Mouse (Mus musculus) midbrain, embryonic 14.5 days (tissue): ENCODE measurements around the gene Gm614. TPM values are rescaled to one million over a fixed set of nuclear protein-coding genes. Genes with fewer than 3 reads are reported as not detected.

Source experiments
- ATAC-seq: fragments of 200-750 bp; cut with Nextera tagmentation; 2 replicates; pipeline ENCODE4 v1.8.0; 2017; ENCODE audit warnings: moderate number of reproducible peaks, moderate library complexity; ENCODE audit not compliant: low FRiP score, low TSS enrichment
- DNase-seq: peaks from one replicate; pipeline ENCODE4 v3.0.0-alpha.2; 2015
- H3K27ac ChIP-seq: fragments of 300-500 bp; sonication (generic); replicated peaks from 2 replicates; pipeline ENCODE4 v1.5.1; 2014; ENCODE audit warnings: mild to moderate bottlenecking, low read depth, low read length, moderate library complexity
- H3K27me3 ChIP-seq: fragments of 300-500 bp; sonication (generic); 2 replicates; pipeline ENCODE4 v1.6.1; 2014; ENCODE audit warnings: low read length, control low read depth, mixed read lengths; ENCODE audit not compliant: control insufficient read depth, insufficient read depth
- H3K36me3 ChIP-seq: fragments of 300-500 bp; sonication (generic); 2 replicates; pipeline ENCODE4 v1.6.1; 2014; ENCODE audit warnings: low read length, control low read depth; ENCODE audit not compliant: control insufficient read depth, insufficient read depth
- H3K4me1 ChIP-seq: fragments of 300-500 bp; sonication (generic); 2 replicates; pipeline ENCODE4 v1.6.1; 2014; ENCODE audit warnings: mild to moderate bottlenecking, antibody characterized with exemption, low read length, control low read depth; ENCODE audit not compliant: control insufficient read depth, insufficient read depth
- H3K4me2 ChIP-seq: fragments of 300-500 bp; sonication (generic); 2 replicates; pipeline ENCODE4 v1.6.1; 2014; ENCODE audit warnings: mild to moderate bottlenecking, low read length, moderate library complexity
- H3K4me3 ChIP-seq: fragments of 300-500 bp; sonication (generic); replicated peaks from 2 replicates; pipeline ENCODE4 v1.5.1; 2014; ENCODE audit warnings: low read depth, low read length
- H3K9ac ChIP-seq: fragments of 300-500 bp; sonication (generic); replicated peaks from 2 replicates; pipeline ENCODE4 v1.6.1; 2014; ENCODE audit warnings: mild to moderate bottlenecking, low read length, moderate library complexity
- H3K9me3 ChIP-seq: fragments of 300-500 bp; sonication (generic); 2 replicates; pipeline ENCODE4 v1.6.1; 2016; ENCODE audit warnings: low read length, control low read depth, mixed read lengths; ENCODE audit not compliant: control insufficient read depth
- WGBS: fragments of 180-500 bp; shearing (Covaris S2); extraction: QIAGEN DNeasy Blood & Tissue Kit; methylation state at CpG from one replicate; pipeline ENCODE4 v1.1.7; 2014; 5-methylcytosine and 5-hydroxymethylcytosine counted together
- polyA plus RNA-seq: library from polyadenylated mRNA; unstranded; fragments of >200 nt; fragmentation: Nextera tagmentation; extraction: Ambion mirVana; gene quantifications from 2 replicates; pipeline ENCODE4 v1.2.1, GENCODE M21; 2014

Gene Gm614
- polyA plus RNA-seq, 1 experiment from 2014 or later = not detected

GRCm38 (mm10) chrX:101222796-101223162 is 41.0 kb downstream of the Gm614 start:
- peaks cover 7% of the 10 kb centered on the region; the same call in 1 of the 2 replicates for H3K4me1 ChIP-seq
- H3K36me3 ChIP-seq = no peaks in the 10 kb centered on the region
- H3K9me3 ChIP-seq = no peaks in the 10 kb centered on the region
- 27% methylated on average over 7 of the region's 7 CpGs for WGBS
- no peaks in the 10 kb centered on the region for H3K27me3 ChIP-seq
- H3K9ac ChIP-seq = no peak overlapping the region
- peak overlapping the region; percentile 55 for H3K4me3 ChIP-seq
- ATAC-seq (no peak; the same call in 1 of the 2 replicates), DNase-seq (no peak)
- peak overlapping the region; percentile 61 for H3K27ac ChIP-seq
- peak overlapping the region; percentile 54 for H3K4me2 ChIP-seq

GRCm38 (mm10) chrX:101221834-101222795 is 41.7 kb downstream of the Gm614 start, which contains the start of gene Snx12:
Gene Snx12 (minus strand): TSS chrX:101222563.
- Histone ChIP-seq H3K27ac (peak within 1 kb of the TSS; percentile 78), H3K27me3 (no peaks in the 10 kb centered on the region), H3K4me2 (peak within 1 kb of the TSS; percentile 57), H3K4me1 (peaks cover 7% of the 10 kb centered on the region; the same call in 1 of the 2 replicates), H3K36me3 (no peaks in the 10 kb centered on the region), H3K4me3 (peak within 1 kb of the TSS; percentile 55), H3K9me3 (no peaks in the 10 kb centered on the region), H3K9ac (peak within 1 kb of the TSS; percentile 48; the same call in 1 of the 2 replicates)
- peak; percentile 99 for ATAC-seq
- 19% methylated on average over 55 of the region's 55 CpGs for WGBS
- DNase-seq = peak; percentile 93

Other genes starting within 250 kb of the Gm614 start
- gene Tex11, start 204.3 kb downstream of the Gm614 start, polyA plus RNA-seq = 0.08 TPM in 1 of 2 replicates, not detected in the other
- gene Slc7a3, start 178.0 kb downstream of the Gm614 start, polyA plus RNA-seq = 2.5 and 4.5 TPM in 2 replicates
- 41.8 and 54.5 TPM in 2 replicates for gene Snx12, start 41.4 kb downstream of the Gm614 start, polyA plus RNA-seq
- gene Foxo4, start 9.5 kb downstream of the Gm614 start, polyA plus RNA-seq = 0.79 and 0.93 TPM in 2 replicates
- 4.2 and 7.9 TPM in 2 replicates for gene Il2rg, start 4.3 kb upstream of the Gm614 start, polyA plus RNA-seq
- not detected in 2 replicates for gene Gm20489, start 5.0 kb upstream of the Gm614 start, polyA plus RNA-seq
- 30.6 and 33.0 TPM in 2 replicates for gene Med12, start 10.0 kb upstream of the Gm614 start, polyA plus RNA-seq
- 98.6 and 99.2 TPM in 2 replicates for gene Nlgn3, start 35.2 kb upstream of the Gm614 start, polyA plus RNA-seq
- gene Gjb1, start 112.4 kb upstream of the Gm614 start, polyA plus RNA-seq = 0.57 and 0.85 TPM in 2 replicates
- 67.9 and 75.2 TPM in 2 replicates for gene Zmym3, start 156.9 kb upstream of the Gm614 start, polyA plus RNA-seq
- gene Nono, start 165.3 kb upstream of the Gm614 start, polyA plus RNA-seq = 287 and 351 TPM in 2 replicates
- 1.8 and 2.1 TPM in 2 replicates for gene Itgb1bp2, start 185.1 kb upstream of the Gm614 start, polyA plus RNA-seq